Mouse (Mus musculus) neural tube, embryonic 13.5 days (tissue): ENCODE measurements at regions not wholly inside any gene's neighbourhood (a gene's known extent, or its start where the extent isn't known, plus 50 kb on each side); places are given as distances from the start of the nearest gene placed in this dataset.
A peak's percentile ranks its signal among the peaks of the same experiment; 100 is the strongest.

ENCODE experiments used
- ATAC-seq: fragments of 200-750 bp; cut with Nextera tagmentation; 2 replicates; pipeline ENCODE4 v1.8.0; 2017; ENCODE audit warnings: low read depth, mild to moderate bottlenecking, moderate TSS enrichment, moderate library complexity
- H3K27ac ChIP-seq: fragments of 300-500 bp; sonication (generic); replicated peaks from 2 replicates; pipeline ENCODE4 v1.5.1; 2015; ENCODE audit warnings: moderate library complexity, mild to moderate bottlenecking, inconsistent platforms
- H3K27me3 ChIP-seq: fragments of 300-500 bp; sonication (generic); 2 replicates; pipeline ENCODE4 v1.6.1; 2015; ENCODE audit warnings: mild to moderate bottlenecking, inconsistent platforms
- H3K36me3 ChIP-seq: fragments of 300-500 bp; sonication (generic); 2 replicates; pipeline ENCODE4 v1.6.1; 2015; ENCODE audit warnings: mild to moderate bottlenecking, inconsistent platforms
- H3K4me1 ChIP-seq: fragments of 300-500 bp; sonication (generic); replicated peaks from 2 replicates; pipeline ENCODE4 v1.6.1; 2015; ENCODE audit warnings: inconsistent platforms
- H3K4me2 ChIP-seq: fragments of 300-500 bp; sonication (generic); 2 replicates; pipeline ENCODE4 v1.6.1; 2015; ENCODE audit warnings: inconsistent platforms, mild to moderate bottlenecking, moderate library complexity
- H3K4me3 ChIP-seq: fragments of 300-500 bp; sonication (generic); 2 replicates; pipeline ENCODE4 v1.5.1; 2015; ENCODE audit warnings: mild to moderate bottlenecking, inconsistent platforms
- H3K9ac ChIP-seq: fragments of 300-500 bp; sonication (generic); 2 replicates; pipeline ENCODE4 v1.6.1; 2015; ENCODE audit warnings: moderate library complexity, mild to moderate bottlenecking, inconsistent platforms
- H3K9me3 ChIP-seq: fragments of 300-500 bp; sonication (generic); 2 replicates; pipeline ENCODE4 v1.6.1; 2016; ENCODE audit warnings: inconsistent platforms
- WGBS: fragments of 180-500 bp; shearing (Covaris S2); methylation state at CpG from one replicate; pipeline ENCODE4 v1.1.7; 2015; 5-methylcytosine and 5-hydroxymethylcytosine counted together

DNA sequence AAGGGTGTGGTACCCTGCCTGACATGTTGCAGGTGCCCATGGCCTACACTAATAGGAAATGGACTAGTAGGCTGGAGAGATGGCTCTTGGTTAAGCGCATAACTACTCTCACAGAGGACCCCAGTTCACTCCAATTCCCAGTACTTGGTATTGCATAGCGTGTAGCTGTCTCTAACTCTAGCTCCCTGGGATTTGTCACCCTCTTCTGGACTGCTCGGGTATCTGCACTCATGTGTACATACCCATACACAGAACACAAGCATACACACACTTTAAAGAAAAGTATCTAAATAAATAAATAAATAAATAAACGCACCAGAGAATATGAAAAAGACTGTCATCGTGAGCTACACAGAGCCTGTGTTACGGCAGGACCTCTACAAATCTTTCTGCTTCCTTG is 143.8 kb upstream of the Mycn start:
- WGBS = 87% methylated on average over 6 of the region's 6 CpGs
- H3K36me3 ChIP-seq = no peaks in the 10 kb centered on the region
- H3K9me3 ChIP-seq = no peaks in the 10 kb centered on the region
- H3K9ac ChIP-seq = no peak overlapping the region
- no peak overlapping the region for H3K4me3 ChIP-seq
- ATAC-seq = no peak
- H3K27ac ChIP-seq = no peak overlapping the region
- peaks cover 5% of the 10 kb centered on the region; the same call in 1 of the 2 replicates for H3K4me1 ChIP-seq
- H3K27me3 ChIP-seq = 0 out of 2 replicates have a peak, but pooled peaks cover 5% of the 10 kb centered on the region
- no peak overlapping the region for H3K4me2 ChIP-seq

- H3K9me3 ChIP-seq = no peaks in the 10 kb centered on the region
- 0 out of 2 replicates have a peak, but pooled peaks cover 2% of the 10 kb centered on the region for H3K27me3 ChIP-seq
- H3K4me2 ChIP-seq = no peak overlapping the region
- no peak overlapping the region for H3K27ac ChIP-seq
- no peak overlapping the region for H3K4me3 ChIP-seq
- H3K4me1 ChIP-seq = peaks cover 5% of the 10 kb centered on the region; the same call in 1 of the 2 replicates
- H3K9ac ChIP-seq = no peak overlapping the region
- ATAC-seq = peak; percentile 91
- 42% methylated on average over 8 of the region's 8 CpGs for WGBS
- no peaks in the 10 kb centered on the region for H3K36me3 ChIP-seq
These were observed 141.8 kb upstream of the Mycn start for GRCm38 (mm10) chr12:13083337-13084054.

DNA sequence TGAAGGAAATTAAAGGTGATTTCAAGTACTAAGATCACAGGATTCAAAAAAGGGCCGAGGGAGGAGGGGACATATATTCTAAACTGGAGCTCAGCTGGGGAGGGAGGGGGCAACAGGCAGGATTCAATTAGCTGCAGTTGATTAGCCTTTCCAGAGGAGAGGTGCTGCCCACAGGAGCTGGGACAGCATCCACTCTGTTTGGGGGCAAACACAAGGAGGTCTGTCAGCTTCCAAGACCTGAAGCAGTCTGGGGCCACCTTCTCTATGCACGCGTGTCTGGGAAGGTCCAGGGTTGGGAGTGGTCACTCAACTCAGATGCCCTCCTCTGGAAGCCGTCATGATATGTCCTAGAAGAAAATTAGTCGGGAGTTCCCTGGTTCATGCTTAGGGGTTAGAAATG is 139.1 kb upstream of the Mycn start:
- Histone ChIP-seq H3K27ac (no peak overlapping the region), H3K4me3 (no peak overlapping the region), H3K36me3 (no peaks in the 10 kb centered on the region), H3K4me1 (peaks cover 5% of the 10 kb centered on the region; the same call in 1 of the 2 replicates), H3K4me2 (no peak overlapping the region), H3K9ac (no peak overlapping the region), H3K27me3 (no peaks in the 10 kb centered on the region), H3K9me3 (no peaks in the 10 kb centered on the region)
- ATAC-seq = no peak
- WGBS = 82% methylated on average over 5 of the region's 5 CpGs

DNA sequence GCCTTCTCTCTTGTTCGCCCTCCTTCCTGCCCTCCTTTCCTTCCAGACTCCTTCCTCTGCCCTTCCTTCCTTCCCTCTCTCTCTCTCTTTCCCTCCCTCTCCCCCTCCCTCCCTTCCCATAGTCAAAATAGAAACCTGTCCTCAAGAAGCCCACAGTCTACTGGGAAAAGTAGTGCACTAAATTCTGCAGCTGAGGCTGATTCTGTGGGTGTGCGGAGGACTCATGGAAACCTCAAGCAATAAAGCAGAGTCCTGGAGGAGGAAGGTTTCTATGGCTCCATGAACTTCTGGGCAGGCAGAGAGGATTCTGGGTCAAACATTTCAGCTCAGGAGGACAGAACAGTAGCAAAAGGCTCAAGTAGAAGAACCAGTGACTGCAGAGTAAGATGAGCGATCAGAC is 138.1 kb upstream of the Mycn start:
- no peaks in the 10 kb centered on the region for H3K36me3 ChIP-seq
- no peak for ATAC-seq
- H3K27ac ChIP-seq = no peak overlapping the region
- H3K9me3 ChIP-seq = no peaks in the 10 kb centered on the region
- H3K4me1 ChIP-seq = peaks cover 5% of the 10 kb centered on the region; the same call in 1 of the 2 replicates
- no peak overlapping the region for H3K9ac ChIP-seq
- 93% methylated on average over 3 of the region's 3 CpGs for WGBS
- no peaks in the 10 kb centered on the region for H3K27me3 ChIP-seq
- H3K4me3 ChIP-seq = no peak overlapping the region
- no peak overlapping the region for H3K4me2 ChIP-seq

GRCm38 (mm10) chr12:13077689-13078088 is 136.0 kb upstream of the Mycn start:
- WGBS = 62% methylated on average over 4 of the region's 4 CpGs
- no peak for ATAC-seq
- H3K4me2 ChIP-seq = no peak overlapping the region
- H3K27ac ChIP-seq = no peak overlapping the region
- no peak overlapping the region for H3K9ac ChIP-seq
- no peaks in the 10 kb centered on the region for H3K36me3 ChIP-seq
- no peaks in the 10 kb centered on the region for H3K9me3 ChIP-seq
- H3K27me3 ChIP-seq = no peaks in the 10 kb centered on the region
- H3K4me1 ChIP-seq = no peaks in the 10 kb centered on the region
- H3K4me3 ChIP-seq = no peak overlapping the region

DNA sequence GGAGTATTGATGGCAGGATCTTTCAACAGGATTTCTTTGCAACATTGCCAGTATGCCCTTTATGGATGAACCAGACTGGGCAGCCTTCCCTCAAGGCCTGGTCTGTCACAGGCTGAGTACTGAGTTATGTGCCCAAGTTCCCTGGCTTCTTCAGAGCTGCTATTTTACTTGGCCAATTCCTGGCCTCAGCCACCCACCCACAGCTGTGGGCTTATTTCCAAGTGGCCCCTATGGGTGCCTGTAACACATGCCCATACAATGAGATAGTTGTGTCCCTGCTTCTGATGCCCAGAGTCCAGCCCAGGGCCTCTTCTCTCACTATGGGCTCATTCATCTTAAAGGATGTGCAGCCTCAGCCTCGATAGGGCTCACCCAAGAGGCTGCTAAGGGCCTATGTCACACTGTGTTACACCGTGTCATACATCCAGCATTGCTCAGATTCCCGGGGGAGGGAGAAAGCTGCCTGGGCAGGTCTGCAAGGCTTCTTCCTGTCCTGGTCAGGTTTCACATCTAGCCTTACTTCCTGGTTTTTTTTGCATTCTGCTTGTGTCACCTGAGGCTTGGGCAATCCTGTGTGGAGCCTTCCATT is 135.1 kb upstream of the Mycn start:
- no peak overlapping the region for H3K4me3 ChIP-seq
- H3K9ac ChIP-seq = no peak overlapping the region
- no peak for ATAC-seq
- no peak overlapping the region for H3K27ac ChIP-seq
- H3K9me3 ChIP-seq = no peaks in the 10 kb centered on the region
- H3K27me3 ChIP-seq = no peaks in the 10 kb centered on the region
- H3K36me3 ChIP-seq = no peaks in the 10 kb centered on the region
- H3K4me2 ChIP-seq = no peak overlapping the region
- 62% methylated on average over 3 of the region's 3 CpGs for WGBS
- H3K4me1 ChIP-seq = no peaks in the 10 kb centered on the region

- no peak for ATAC-seq
- Histone ChIP-seq H3K4me2 (no peak overlapping the region), H3K27ac (no peak overlapping the region), H3K36me3 (no peaks in the 10 kb centered on the region), H3K27me3 (no peaks in the 10 kb centered on the region), H3K9ac (no peak overlapping the region), H3K9me3 (no peaks in the 10 kb centered on the region), H3K4me3 (no peak overlapping the region), H3K4me1 (no peaks in the 10 kb centered on the region)
- 63% methylated on average over 4 of the region's 4 CpGs for WGBS
These were observed 131.6 kb upstream of the Mycn start for GRCm38 (mm10) chr12:13073126-13073886.

GRCm38 (mm10) chr12:13067295-13067694 is 125.6 kb upstream of the Mycn start:
- Histone ChIP-seq H3K4me3 (no peak overlapping the region), H3K4me2 (no peak overlapping the region), H3K27me3 (no peaks in the 10 kb centered on the region), H3K27ac (0 out of 2 replicates have a peak overlapping the region, but pooled peaks have one; percentile 3), H3K36me3 (no peaks in the 10 kb centered on the region), H3K4me1 (peaks cover 7% of the 10 kb centered on the region; the same call in 1 of the 2 replicates), H3K9me3 (no peaks in the 10 kb centered on the region), H3K9ac (no peak overlapping the region)
- ATAC-seq = no peak
- 68% methylated on average over 5 of the region's 5 CpGs for WGBS

- 55% methylated on average over 6 of the region's 6 CpGs for WGBS
- H3K27me3 ChIP-seq = no peaks in the 10 kb centered on the region
- H3K4me3 ChIP-seq = no peak overlapping the region
- H3K4me2 ChIP-seq = no peak overlapping the region
- no peak overlapping the region for H3K9ac ChIP-seq
- H3K27ac ChIP-seq = no peak overlapping the region
- H3K9me3 ChIP-seq = no peaks in the 10 kb centered on the region
- no peaks in the 10 kb centered on the region for H3K36me3 ChIP-seq
- H3K4me1 ChIP-seq = peaks cover 7% of the 10 kb centered on the region; the same call in 1 of the 2 replicates
- ATAC-seq = no peak
These were observed 125.0 kb upstream of the Mycn start for GRCm38 (mm10) chr12:13066604-13067181.

- ATAC-seq = no peak
- WGBS = 69% methylated on average over 3 of the region's 3 CpGs
- H3K9me3 ChIP-seq = no peaks in the 10 kb centered on the region
These were observed 117.8 kb upstream of the Mycn start for GRCm38 (mm10) chr12:13059473-13059872.

DNA sequence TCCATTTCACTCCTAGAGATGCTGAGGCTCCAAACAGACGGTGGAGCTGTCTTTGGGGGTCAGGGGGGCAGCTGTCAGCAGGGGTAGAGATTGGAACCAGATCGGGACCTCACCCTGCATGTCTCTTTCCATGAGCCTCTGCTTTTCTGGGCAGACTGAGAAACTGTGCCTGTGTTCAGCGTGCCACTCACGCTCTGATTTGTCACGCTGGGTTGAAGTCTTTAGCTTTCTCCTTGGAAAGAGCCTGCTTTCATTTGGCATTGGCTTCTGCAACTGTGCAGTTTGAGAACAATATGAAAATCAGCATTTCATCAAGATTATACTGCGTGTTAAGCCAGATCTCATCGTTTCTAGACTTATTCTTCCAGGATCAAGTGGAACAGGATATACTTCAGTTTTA is 114.5 kb upstream of the Mycn start:
- WGBS = 47% methylated on average over 7 of the region's 7 CpGs
- Histone ChIP-seq H3K27ac (no peak overlapping the region), H3K4me1 (no peaks in the 10 kb centered on the region; the same call in 1 of the 2 replicates), H3K36me3 (no peaks in the 10 kb centered on the region), H3K9me3 (no peaks in the 10 kb centered on the region), H3K4me3 (no peak overlapping the region), H3K4me2 (no peak overlapping the region), H3K9ac (no peak overlapping the region), H3K27me3 (no peaks in the 10 kb centered on the region)
- no peak for ATAC-seq

More at GRCm38 (mm10) chr12:13059473-13059872, 117.8 kb upstream of the Mycn start:
- Histone ChIP-seq H3K27me3 (no peaks in the 10 kb centered on the region), H3K27ac (no peak overlapping the region), H3K36me3 (no peaks in the 10 kb centered on the region), H3K4me2 (no peak overlapping the region), H3K4me1 (no peaks in the 10 kb centered on the region), H3K9ac (no peak overlapping the region), H3K4me3 (no peak overlapping the region)

- Histone ChIP-seq H3K4me3 (no peak overlapping the region), H3K27ac (no peak overlapping the region), H3K9ac (no peak overlapping the region), H3K4me2 (no peak overlapping the region), H3K9me3 (no peaks in the 10 kb centered on the region), H3K27me3 (no peaks in the 10 kb centered on the region), H3K4me1 (peaks cover 9% of the 10 kb centered on the region), H3K36me3 (no peaks in the 10 kb centered on the region)
- WGBS = 72% methylated on average over 3 of the region's 3 CpGs
- ATAC-seq = no peak
These were observed 112.9 kb upstream of the Mycn start for GRCm38 (mm10) chr12:13054611-13055010.
